Mouse (Mus musculus): Measurements from ENCODE around the gene Uroc1. TPM values are rescaled to one million over a fixed set of nuclear protein-coding genes. Genes with fewer than 3 reads are reported as not detected.

Gene Uroc1
- polyA plus RNA-seq, 1 experiment = not detected

DNA sequence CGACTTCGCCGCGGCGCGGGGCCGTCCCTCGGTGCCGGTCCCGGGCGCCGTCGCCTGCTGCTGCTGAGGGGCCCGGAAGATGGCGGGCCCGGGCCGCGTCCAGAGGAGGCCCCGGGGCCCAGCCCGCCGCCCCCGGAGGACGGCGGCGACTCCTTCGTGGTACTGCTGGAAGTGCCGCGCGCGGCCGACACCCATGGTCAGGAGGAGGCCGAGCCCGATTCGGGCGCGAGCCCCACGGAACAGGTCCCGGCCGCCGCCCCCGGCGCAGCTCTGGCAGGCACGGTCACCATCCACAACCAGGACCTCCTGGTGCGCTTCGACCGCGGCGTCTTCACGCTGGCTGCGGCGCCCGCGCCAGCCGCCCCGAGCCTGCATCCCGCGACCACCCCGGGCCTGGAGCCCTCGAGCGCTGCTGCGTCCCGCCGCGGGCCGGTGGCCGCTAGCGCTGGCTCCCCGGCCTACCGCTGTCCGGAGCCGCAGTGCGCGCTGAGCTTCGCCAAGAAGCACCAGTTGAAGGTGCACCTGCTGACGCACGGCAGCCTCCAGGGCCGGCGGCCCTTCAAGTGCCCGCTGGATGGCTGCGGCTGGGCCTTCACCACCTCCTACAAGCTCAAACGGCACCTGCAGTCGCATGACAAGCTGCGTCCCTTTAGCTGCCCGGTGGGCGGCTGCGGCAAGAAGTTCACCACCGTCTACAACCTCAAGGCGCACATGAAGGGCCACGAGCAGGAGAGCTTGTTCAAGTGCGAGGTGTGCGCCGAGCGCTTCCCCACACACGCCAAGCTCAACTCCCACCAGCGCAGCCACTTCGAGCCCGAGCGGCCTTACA lies 36.9 kb downstream of the Uroc1 start:
- TF ChIP-seq CTCF (IDR thresholded peaks at IDR 0.05; ENCODE audit: borderline replicate concordance, insufficient read depth, low read length) = no peak
- TF ChIP-seq POLR2A (IDR thresholded peaks at IDR 0.05; ENCODE audit: low read depth, low read length) = no peak
- peaks cover 9% of the 10 kb centered on the region for H3K4me1 ChIP-seq (ENCODE audit: control insufficient read depth, insufficient read depth, low read length)
- peak overlapping the region; percentile 59 for H3K27ac ChIP-seq (ENCODE audit: insufficient read depth, low read length)
- H3K4me3 ChIP-seq (ENCODE audit: insufficient read depth, low read length) = peak overlapping the region; percentile 90

GRCm38 (mm10) chr6:90374647-90375046 lies 41.6 kb downstream of the Uroc1 start:
- no peak for TF ChIP-seq POLR2A (IDR thresholded peaks at IDR 0.05; ENCODE audit: low read depth, low read length)
- no peak for TF ChIP-seq CTCF (IDR thresholded peaks at IDR 0.05; ENCODE audit: borderline replicate concordance, insufficient read depth, low read length)

DNA sequence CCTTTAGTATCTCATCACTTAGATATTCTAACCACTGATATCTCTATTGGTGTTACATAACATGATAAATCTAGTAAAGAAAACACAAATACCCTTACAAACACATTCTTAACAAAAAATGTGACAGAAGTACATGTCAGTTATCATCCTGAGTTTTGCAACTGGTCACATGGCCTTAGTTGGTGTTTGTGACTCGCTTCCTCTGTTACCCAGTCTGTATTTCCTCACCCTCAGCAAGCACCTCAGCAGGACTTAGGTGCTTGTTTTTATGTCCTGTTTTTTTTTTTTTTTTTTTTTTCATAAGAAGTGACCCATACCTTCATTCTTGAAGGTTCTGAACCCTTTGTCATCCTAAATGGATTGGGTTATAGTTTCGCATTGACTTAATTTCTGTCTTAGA lies 44.6 kb downstream of the Uroc1 start:
- H3K4me3 ChIP-seq (ENCODE audit: insufficient read depth, low read length) = no peak overlapping the region

More at GRCm38 (mm10) chr6:90374647-90375046, 41.6 kb downstream of the Uroc1 start:
- no peak overlapping the region for H3K27ac ChIP-seq (ENCODE audit: insufficient read depth, low read length)
- no peak overlapping the region for H3K4me3 ChIP-seq (ENCODE audit: insufficient read depth, low read length)
- peaks cover 9% of the 10 kb centered on the region for H3K4me1 ChIP-seq (ENCODE audit: control insufficient read depth, insufficient read depth, low read length)

GRCm38 (mm10) chr6:90381465-90381864 lies 48.4 kb downstream of the Uroc1 start:
- H3K27ac ChIP-seq (ENCODE audit: insufficient read depth, low read length) = no peak overlapping the region

More for the DNA sequence above, 44.6 kb downstream of the Uroc1 start:
- TF ChIP-seq CTCF (IDR thresholded peaks at IDR 0.05; ENCODE audit: borderline replicate concordance, insufficient read depth, low read length) (no peak), POLR2A (IDR thresholded peaks at IDR 0.05; ENCODE audit: low read depth, low read length) (no peak)
- Histone ChIP-seq H3K27ac (ENCODE audit: insufficient read depth, low read length) (no peak overlapping the region), H3K4me1 (ENCODE audit: control insufficient read depth, insufficient read depth, low read length) (no peaks in the 10 kb centered on the region)

GRCm38 (mm10) chr6:90390629-90391028 lies 57.5 kb downstream of the Uroc1 start:
- Histone ChIP-seq H3K4me1 (ENCODE audit: control insufficient read depth, insufficient read depth, low read length) (peaks cover 2% of the 10 kb centered on the region; the same call in 1 of the 2 replicates), H3K4me3 (ENCODE audit: insufficient read depth, low read length) (no peak overlapping the region), H3K27ac (ENCODE audit: insufficient read depth, low read length) (no peak overlapping the region)
- TF ChIP-seq POLR2A (IDR thresholded peaks at IDR 0.05; ENCODE audit: low read depth, low read length) = no peak
- no peak for TF ChIP-seq CTCF (IDR thresholded peaks at IDR 0.05; ENCODE audit: borderline replicate concordance, insufficient read depth, low read length)

More at GRCm38 (mm10) chr6:90381465-90381864, 48.4 kb downstream of the Uroc1 start:
- Histone ChIP-seq H3K4me1 (ENCODE audit: control insufficient read depth, insufficient read depth, low read length) (no peaks in the 10 kb centered on the region), H3K4me3 (ENCODE audit: insufficient read depth, low read length) (no peak overlapping the region)
- no peak for TF ChIP-seq POLR2A (IDR thresholded peaks at IDR 0.05; ENCODE audit: low read depth, low read length)
- TF ChIP-seq CTCF (IDR thresholded peaks at IDR 0.05; ENCODE audit: borderline replicate concordance, insufficient read depth, low read length) = no peak

GRCm38 (mm10) chr6:90393948-90394347 lies 60.9 kb downstream of the Uroc1 start:
- H3K4me1 ChIP-seq (ENCODE audit: control insufficient read depth, insufficient read depth, low read length) = no peaks in the 10 kb centered on the region
- H3K4me3 ChIP-seq (ENCODE audit: insufficient read depth, low read length) = no peak overlapping the region
- no peak overlapping the region for H3K27ac ChIP-seq (ENCODE audit: insufficient read depth, low read length)
- TF ChIP-seq POLR2A (IDR thresholded peaks at IDR 0.05; ENCODE audit: low read depth, low read length) (no peak), CTCF (IDR thresholded peaks at IDR 0.05; ENCODE audit: borderline replicate concordance, insufficient read depth, low read length) (no peak)

GRCm38 (mm10) chr6:90395751-90396150 lies 62.7 kb downstream of the Uroc1 start:
- no peak for TF ChIP-seq POLR2A (IDR thresholded peaks at IDR 0.05; ENCODE audit: low read depth, low read length)
- TF ChIP-seq CTCF (IDR thresholded peaks at IDR 0.05; ENCODE audit: borderline replicate concordance, insufficient read depth, low read length) = no peak
- Histone ChIP-seq H3K27ac (ENCODE audit: insufficient read depth, low read length) (no peak overlapping the region), H3K4me1 (ENCODE audit: control insufficient read depth, insufficient read depth, low read length) (no peaks in the 10 kb centered on the region), H3K4me3 (ENCODE audit: insufficient read depth, low read length) (no peak overlapping the region)

DNA sequence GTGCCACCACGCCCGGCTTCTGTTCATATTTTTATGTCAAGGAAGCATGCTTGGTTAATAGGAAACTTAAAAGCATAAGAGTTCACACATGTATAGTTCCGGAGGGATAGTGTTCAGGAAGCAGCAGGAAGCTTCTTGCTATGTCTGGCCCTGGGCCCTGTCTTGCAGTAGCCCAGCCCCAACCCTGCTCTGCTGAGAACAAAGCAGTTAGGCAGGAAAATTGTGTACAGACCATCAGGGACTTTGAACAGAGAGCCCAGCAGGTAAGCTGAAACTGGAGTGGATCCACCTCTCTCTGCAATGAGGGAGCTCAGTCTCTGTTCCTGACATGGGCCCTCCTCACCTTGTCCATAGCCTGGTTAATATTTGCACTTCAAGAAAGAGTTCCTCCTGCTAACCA lies 64.2 kb downstream of the Uroc1 start:
- H3K27ac ChIP-seq (ENCODE audit: insufficient read depth, low read length) = no peak overlapping the region
- H3K4me3 ChIP-seq (ENCODE audit: insufficient read depth, low read length) = no peak overlapping the region
- H3K4me1 ChIP-seq (ENCODE audit: control insufficient read depth, insufficient read depth, low read length) = no peaks in the 10 kb centered on the region
- TF ChIP-seq POLR2A (IDR thresholded peaks at IDR 0.05; ENCODE audit: low read depth, low read length) (no peak), CTCF (IDR thresholded peaks at IDR 0.05; ENCODE audit: borderline replicate concordance, insufficient read depth, low read length) (no peak)

- TF ChIP-seq CTCF (IDR thresholded peaks at IDR 0.05; ENCODE audit: borderline replicate concordance, insufficient read depth, low read length) = no peak
- TF ChIP-seq POLR2A (IDR thresholded peaks at IDR 0.05; ENCODE audit: low read depth, low read length) = no peak
- Histone ChIP-seq H3K4me3 (ENCODE audit: insufficient read depth, low read length) (no peak overlapping the region), H3K4me1 (ENCODE audit: control insufficient read depth, insufficient read depth, low read length) (no peaks in the 10 kb centered on the region), H3K27ac (ENCODE audit: insufficient read depth, low read length) (no peak overlapping the region)
These were observed 75.5 kb downstream of the Uroc1 start for GRCm38 (mm10) chr6:90408632-90409031.

DNA sequence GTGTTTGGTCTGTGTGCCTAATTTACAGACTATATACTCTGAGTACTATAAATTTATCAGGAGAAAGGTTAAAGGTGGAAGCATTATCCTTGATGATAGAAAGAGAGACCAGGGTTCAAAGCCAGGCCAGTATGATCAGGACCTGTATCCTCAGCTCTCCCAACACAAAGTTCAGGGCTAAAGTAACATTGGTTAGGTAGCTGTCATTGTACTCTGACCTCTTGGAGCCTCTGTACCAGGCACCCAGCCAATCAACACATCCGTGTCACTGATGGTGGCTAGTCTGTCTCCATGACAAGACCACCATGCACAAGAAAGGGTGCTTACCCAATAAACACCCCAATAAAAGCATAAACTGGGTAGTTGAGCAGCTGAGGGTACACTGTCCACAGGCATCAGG lies 77.9 kb downstream of the Uroc1 start:
- no peaks in the 10 kb centered on the region for H3K4me1 ChIP-seq (ENCODE audit: control insufficient read depth, insufficient read depth, low read length)
- no peak overlapping the region for H3K4me3 ChIP-seq (ENCODE audit: insufficient read depth, low read length)
- no peak overlapping the region for H3K27ac ChIP-seq (ENCODE audit: insufficient read depth, low read length)
- TF ChIP-seq POLR2A (IDR thresholded peaks at IDR 0.05; ENCODE audit: low read depth, low read length) (no peak), CTCF (IDR thresholded peaks at IDR 0.05; ENCODE audit: borderline replicate concordance, insufficient read depth, low read length) (no peak)
